Mouse (Mus musculus): ENCODE measurements around the gene Hist1h4f.
A peak's percentile ranks its signal among the peaks of the same experiment; 100 is the strongest.
"Not testable (repeated sequence)": the region's sequence is repeated elsewhere in the genome, so short reads cannot be mapped to it uniquely, and the experiment has no call there.

Hist1h4f gene

GRCm38 (mm10) chr13:23576351-23576881 lies 25.0 kb upstream of the Hist1h4f start:
- no peak for DNase-seq (ENCODE audit: low spot score)

- DNase-seq (ENCODE audit: low spot score) = not testable (repeated sequence)
Measured at GRCm38 (mm10) chr13:23575864-23576313, 24.4 kb upstream of the Hist1h4f start.

GRCm38 (mm10) chr13:23575271-23575851 lies 23.9 kb upstream of the Hist1h4f start, which contains the start of gene Hist1h3d:
Gene Hist1h3d (plus strand): TSS chr13:23575763.
- no peak for DNase-seq (ENCODE audit: low spot score)

GRCm38 (mm10) chr13:23574546-23575170 lies 23.2 kb upstream of the Hist1h4f start:
- not testable (repeated sequence) for DNase-seq (ENCODE audit: low spot score)

GRCm38 (mm10) chr13:23573898-23574524 lies 22.6 kb upstream of the Hist1h4f start, which contains the start of the genes Hist1h2bf and Hist1h2ad:
Gene Hist1h2bf (minus strand): TSS chr13:23574196.
Gene Hist1h2ad (plus strand): TSS chr13:23574381.
- peak; percentile 48 for DNase-seq (ENCODE audit: low spot score)

- DNase-seq (ENCODE audit: low spot score) = not testable (repeated sequence)
Measured at GRCm38 (mm10) chr13:23573034-23573897, 21.8 kb upstream of the Hist1h4f start.

- no peak for DNase-seq (ENCODE audit: low spot score)
Measured at GRCm38 (mm10) chr13:23572218-23573033, 21.0 kb upstream of the Hist1h4f start.

GRCm38 (mm10) chr13:23571504-23572217 lies 20.2 kb upstream of the Hist1h4f start:
- not testable (repeated sequence) for DNase-seq (ENCODE audit: low spot score)

- DNase-seq (ENCODE audit: low spot score) = no peak
Measured at GRCm38 (mm10) chr13:23571022-23571503, 19.6 kb upstream of the Hist1h4f start, which contains the start of the genes Hist1h2ae and Hist1h2bg. Gene Hist1h2ae (minus strand): TSS chr13:23571220. Gene Hist1h2bg (plus strand): TSS chr13:23571396.

- not testable (repeated sequence) for DNase-seq (ENCODE audit: low spot score)
Measured at GRCm38 (mm10) chr13:23570261-23571021, 19.0 kb upstream of the Hist1h4f start.

- DNase-seq (ENCODE audit: low spot score) = no peak
Measured at GRCm38 (mm10) chr13:23564482-23564881, 13.0 kb upstream of the Hist1h4f start.

- DNase-seq (ENCODE audit: low spot score) = no peak
Measured at GRCm38 (mm10) chr13:23562699-23563462, 11.4 kb upstream of the Hist1h4f start.

- peak; percentile 64 for DNase-seq (ENCODE audit: low spot score)
Measured at GRCm38 (mm10) chr13:23561883-23562659, 10.6 kb upstream of the Hist1h4f start, which contains the start of gene Hist1h3e. Gene Hist1h3e (minus strand): TSS chr13:23562369.

GRCm38 (mm10) chr13:23561531-23561882 lies 10.1 kb upstream of the Hist1h4f start:
- DNase-seq (ENCODE audit: low spot score) = not testable (repeated sequence)

- DNase-seq (ENCODE audit: low spot score) = not testable (repeated sequence)
Measured at GRCm38 (mm10) chr13:23560699-23561098, 9.3 kb upstream of the Hist1h4f start.

GRCm38 (mm10) chr13:23556906-23557305 lies 5.5 kb upstream of the Hist1h4f start:
- DNase-seq (ENCODE audit: low spot score) = no peak

GRCm38 (mm10) chr13:23555839-23556416 lies 4.5 kb upstream of the Hist1h4f start:
- DNase-seq (ENCODE audit: low spot score) = no peak

All from urinary bladder, postnatal 10 days (tissue).